Mouse (Mus musculus): ENCODE measurements around the gene Tmem179.

Gene Tmem179

DNA sequence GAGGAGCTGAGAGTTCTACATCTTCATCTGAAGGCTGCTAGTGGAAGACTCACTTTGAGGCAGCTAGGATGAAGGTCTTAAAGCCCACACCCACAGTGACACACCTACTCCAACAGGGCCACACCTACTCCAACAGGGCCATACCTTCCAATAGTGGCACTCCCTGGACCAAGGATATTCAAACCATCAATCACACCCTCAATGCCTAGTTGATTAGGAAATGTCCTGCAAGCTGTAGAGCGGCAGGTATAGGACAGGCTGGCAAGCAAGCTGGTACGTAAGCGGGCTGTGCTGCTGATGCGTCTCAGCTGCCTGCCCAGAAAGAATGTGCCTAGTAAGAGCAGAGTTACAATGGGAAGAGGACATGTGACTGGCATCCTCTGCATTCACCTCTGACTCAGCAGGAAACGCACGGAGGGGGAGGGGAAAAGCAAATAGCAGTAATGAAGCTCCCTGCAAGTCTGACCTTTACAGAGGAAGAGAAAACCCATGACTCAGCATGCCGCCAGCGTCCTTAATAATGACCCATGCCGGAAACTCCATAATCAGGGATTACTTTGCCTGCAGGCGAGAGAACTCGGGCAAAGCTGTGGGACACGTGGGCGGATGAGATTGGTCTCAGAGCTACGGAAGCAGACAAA lies at the start of gene Tmem179:
Gene Tmem179 (minus strand): TSS at position 51 of the 641 bp plus-strand sequence.
- DNase-seq (ENCODE audit: low spot score in 2 of 2) = no peak

DNA sequence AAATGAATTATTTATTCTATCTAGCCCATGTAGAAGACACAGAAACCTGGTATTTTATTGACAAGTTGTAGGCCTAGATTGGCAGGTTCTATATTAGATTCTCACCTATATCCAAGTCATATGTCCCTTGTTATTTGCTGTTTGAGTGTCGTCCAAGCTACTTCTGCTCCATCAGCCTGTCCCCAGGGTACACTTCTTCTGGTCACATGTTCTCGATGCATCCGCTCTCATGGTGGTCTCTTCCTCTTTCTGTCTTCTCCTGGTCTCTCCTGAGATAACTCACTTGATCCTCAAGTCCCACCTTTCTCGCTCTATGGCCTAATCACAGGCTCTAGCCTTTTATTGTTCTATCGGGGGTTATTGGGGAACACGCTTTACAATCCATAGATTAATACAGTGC lies 46.5 kb upstream of the Tmem179 start:
- DNase-seq (ENCODE audit: low spot score in 2 of 2) = peak in 1 of 2 experiments; percentile 39

DNA sequence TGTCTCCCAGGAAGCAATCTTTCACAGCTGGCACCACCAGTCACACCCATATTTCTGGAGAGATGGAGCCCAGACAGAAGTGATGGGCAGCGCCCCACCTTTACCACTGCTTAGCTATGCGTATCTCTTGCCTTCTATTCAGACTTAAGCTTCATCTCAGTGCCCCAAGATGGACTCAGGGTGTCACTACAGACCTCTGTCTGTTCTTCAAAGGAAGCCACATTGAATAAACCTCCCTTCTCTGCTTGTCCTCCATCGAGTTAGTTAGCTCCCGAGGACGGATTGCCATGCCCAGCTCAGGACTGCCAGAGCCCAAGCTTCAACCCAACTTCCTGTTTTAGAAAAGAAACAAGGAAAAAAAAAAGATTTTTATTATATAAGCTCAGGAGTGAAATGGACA lies 45.9 kb upstream of the Tmem179 start:
- DNase-seq (ENCODE audit: low spot score in 2 of 2) = no peak

DNA sequence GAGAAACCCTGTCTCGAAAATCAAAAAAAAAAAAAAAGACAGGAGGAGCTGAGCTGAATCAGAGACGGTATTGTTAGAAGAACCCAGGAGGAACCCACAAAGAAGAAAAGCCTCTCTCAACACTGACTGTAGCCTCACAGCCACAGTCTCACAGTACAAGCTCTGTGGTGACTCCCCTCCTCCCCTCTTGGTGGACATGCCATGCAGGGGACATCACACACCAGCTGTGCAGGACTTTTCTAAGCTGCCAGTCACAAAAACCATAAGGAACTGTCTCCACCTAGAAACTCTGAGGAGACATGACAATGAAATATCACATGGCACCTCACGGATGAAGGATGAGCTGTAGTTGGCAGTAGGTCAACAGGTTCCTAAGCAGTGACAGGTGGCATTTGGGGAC lies 44.6 kb upstream of the Tmem179 start:
- no peak for DNase-seq (ENCODE audit: low spot score in 2 of 2)

DNA sequence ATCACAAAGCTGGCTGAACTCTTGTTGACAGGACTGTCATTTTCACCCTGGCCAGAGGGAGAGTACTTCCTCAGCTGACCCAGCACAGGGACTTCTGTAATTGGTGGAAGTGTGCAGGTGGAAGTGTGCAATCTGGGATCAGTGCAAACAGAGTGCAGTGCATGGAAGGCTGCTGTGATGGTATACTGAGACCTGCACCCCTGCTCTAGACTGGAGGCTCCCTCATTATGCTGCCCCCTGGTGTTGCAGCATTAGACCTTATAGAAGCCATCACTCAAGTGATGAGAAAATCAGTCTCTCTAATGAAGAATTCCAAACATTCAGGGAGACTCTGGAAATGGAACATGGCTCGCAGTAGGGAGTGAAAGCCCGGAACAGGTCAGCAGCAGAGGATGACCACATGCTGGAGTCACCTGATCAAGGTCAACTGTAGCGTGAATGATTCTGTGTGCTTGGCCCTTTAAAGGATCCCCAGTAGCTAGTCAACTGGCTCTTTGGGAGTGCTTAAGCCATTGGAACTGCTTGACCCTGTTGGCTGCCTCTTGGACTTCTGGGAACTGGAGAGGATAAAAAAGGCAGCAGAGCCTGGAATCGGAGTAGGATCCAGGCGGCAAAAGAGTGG lies 43.7 kb upstream of the Tmem179 start:
- DNase-seq (ENCODE audit: low spot score in 2 of 2) = no peak

DNA sequence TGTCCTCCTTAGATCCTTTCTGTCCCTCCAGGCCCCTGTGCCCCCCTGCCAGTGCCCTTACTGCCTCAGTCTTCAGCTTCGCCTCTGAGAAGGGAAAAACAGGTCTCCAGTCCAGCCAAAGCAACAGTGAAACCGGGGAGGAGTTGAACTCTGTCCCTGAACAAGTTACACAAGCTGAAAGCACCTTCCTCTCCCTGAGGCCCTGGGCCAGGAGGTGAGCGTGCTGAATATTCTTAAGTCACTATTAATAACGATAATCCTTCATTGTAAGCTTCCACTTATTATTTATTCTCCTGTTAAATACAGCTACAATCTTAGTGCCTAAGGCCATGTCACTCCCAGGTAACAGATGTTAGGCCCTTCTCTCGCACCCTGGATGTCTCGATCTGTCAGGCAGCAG lies 43.1 kb upstream of the Tmem179 start:
- no peak for DNase-seq (ENCODE audit: low spot score in 2 of 2)

DNA sequence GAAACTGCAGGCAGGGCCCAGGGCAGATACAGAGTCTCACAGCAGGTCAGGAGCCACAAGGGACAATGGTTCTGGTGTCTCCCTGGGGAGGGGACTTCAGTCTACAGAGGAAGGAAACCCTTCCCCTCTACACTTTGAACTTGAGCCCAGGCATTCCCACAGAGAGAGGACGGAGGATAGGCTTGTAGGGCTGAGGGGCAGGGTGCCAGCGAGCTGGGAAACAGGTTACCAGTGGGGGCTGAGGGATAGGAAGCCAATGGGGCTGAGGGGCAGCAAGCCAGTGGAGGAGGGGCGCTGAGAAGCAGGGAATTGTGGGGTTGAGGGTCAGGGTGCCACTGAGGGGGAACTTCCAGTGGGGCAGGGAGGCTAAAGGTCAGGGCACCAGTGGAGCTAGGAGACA lies 42.7 kb upstream of the Tmem179 start:
- no peak for DNase-seq (ENCODE audit: low spot score in 2 of 2)

DNA sequence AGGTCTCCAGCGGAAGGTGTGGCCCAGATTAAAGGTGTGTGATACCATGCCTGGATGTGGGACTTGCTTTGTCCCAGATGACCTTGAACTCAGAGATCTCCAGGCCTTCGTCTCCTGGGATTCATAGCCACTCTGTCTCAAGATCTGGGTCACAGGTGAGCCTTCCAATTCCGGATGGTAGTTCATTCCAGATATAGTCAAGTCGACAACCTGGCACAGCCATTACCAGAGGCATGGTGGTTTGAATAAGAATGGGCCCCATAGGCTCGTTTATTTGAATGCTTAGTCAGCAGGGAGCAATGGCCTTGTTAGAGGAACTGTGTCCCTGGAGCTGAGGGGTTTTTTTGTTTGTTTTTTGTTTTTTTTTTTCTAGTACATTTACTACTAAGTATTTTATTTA lies 40.7 kb upstream of the Tmem179 start:
- DNase-seq (ENCODE audit: low spot score in 2 of 2) = no peak

DNA sequence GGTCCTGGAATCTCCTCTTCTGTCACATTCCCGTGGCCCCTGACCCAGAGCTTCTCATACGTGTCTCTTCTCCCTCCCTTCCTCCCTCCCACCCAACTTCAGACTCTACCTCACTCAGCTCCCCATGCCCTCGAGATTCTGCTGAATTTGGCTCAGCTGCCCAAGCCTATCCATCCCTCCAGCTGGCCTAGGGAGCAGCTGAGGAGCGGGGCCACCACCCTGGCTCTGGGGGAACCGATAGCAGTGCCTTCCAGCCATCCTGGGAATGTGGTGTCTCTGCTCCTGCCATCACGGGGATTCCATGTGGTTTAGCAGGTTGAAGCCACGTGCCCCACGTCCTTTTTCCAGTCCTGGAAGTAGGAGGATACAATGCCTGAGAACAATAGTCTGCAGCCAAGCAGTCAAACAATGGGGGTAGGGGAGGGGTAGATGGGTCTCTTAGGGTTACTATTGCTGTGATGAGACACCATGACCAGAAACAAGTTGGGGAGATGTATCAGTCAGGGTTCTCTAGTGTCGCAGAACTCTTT lies 40.0 kb upstream of the Tmem179 start:
- DNase-seq (ENCODE audit: low spot score in 2 of 2) = no peak

DNA sequence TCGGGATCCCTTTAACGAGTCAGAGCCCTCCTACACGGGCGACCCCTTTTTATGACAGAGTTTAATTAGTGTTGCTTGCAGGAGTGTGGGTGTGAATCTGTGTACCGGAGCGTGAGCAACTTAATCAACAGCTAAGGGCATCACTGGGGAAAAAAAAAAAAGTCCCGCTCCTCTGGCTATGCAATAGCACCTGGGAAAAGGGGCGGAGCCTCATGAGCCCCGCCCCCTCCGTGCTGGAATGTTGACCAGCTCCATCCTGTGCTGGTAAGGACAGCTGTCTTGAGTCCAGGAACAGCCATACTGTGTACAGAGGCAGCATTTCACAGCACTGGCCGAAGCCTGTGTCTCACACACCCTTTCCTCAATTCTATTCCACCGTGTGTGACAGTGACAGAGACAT lies 38.4 kb upstream of the Tmem179 start:
- no peak for DNase-seq (ENCODE audit: low spot score in 2 of 2)

DNA sequence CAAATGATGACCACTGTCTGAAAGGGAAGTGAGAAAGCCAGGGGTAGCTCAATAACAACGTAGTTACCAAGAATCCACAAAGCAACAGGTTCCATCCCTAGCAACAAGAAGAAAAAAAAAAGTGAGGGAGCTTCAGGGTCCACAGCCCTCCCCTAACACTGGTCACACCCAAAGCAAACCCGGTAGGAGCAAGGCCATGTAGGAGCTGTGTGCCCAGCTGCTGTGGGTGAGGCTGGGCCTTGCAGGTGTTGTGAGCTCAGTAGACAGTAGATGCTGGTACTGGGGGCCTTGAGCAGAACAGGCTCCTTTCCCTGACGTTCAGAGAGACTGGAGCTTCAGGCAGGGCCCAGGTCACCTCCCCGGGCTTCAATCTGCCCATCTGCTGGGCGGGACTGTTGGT lies 36.0 kb upstream of the Tmem179 start:
- DNase-seq (ENCODE audit: low spot score in 2 of 2) = no peak

DNA sequence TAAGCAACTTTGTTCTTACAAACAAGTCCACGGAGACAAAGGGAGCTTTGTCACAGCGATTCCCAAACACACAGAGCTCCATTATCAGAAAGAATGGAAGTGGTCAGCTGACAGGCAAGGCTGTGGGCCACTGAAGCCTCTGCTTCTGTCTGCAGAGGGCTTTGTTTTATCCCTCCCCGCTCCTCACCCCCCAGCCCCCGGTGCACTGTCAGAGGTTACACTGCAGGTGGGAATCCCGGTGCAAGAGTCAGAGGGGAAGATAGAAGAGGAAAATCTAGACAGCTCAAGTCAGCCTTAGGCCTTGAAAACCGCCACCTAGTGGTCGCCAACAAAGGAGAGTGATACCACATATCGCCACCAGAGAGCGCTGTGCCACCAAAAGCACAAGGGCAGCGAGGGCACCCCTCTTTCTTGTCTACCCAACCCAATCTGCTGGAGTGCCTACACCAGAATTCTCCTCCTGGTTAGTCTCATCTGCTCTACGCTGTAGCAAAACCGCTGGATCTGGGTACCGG lies 35.4 kb upstream of the Tmem179 start:
- peak; percentile 84 to 89 for DNase-seq (ENCODE audit: low spot score in 2 of 2)

DNA sequence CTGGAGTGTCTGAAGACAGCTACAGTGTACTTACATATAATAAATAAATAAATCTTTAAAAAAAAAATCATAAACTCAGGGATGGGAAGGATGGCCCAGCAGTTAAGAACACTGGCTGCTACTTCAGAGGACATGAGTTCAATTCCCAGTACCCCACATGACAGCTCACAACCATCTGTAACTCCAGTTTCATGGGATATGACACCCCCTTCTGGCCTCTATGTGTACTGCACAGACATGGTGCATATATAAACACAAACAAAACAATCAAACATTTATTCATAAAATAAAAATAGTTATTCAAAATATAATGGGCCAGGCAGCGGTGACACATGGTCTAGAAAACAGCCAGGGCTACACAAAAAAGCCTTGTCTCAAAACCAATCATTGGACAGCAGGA lies 32.7 kb upstream of the Tmem179 start:
- no peak for DNase-seq (ENCODE audit: low spot score in 2 of 2)

DNA sequence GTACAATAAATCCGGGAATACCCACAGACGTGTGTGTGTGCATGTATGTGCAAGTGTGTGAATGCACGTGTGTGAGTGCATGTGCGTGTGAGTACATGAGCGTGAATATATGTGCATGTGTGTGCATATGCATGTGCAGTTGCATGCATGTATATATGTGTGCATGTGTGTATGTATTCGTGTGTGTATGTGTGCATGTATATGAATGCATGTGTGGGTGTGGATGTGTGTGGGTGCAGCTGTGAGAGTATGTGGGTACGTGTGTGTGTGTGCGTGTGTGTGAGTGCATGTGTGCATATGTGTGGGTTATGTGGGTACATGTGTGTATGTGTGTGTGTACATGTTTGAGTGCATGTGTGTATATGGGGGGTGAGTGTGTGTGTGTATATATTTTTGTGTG lies 29.6 kb upstream of the Tmem179 start:
- no peak for DNase-seq (ENCODE audit: low spot score in 2 of 2)

DNA sequence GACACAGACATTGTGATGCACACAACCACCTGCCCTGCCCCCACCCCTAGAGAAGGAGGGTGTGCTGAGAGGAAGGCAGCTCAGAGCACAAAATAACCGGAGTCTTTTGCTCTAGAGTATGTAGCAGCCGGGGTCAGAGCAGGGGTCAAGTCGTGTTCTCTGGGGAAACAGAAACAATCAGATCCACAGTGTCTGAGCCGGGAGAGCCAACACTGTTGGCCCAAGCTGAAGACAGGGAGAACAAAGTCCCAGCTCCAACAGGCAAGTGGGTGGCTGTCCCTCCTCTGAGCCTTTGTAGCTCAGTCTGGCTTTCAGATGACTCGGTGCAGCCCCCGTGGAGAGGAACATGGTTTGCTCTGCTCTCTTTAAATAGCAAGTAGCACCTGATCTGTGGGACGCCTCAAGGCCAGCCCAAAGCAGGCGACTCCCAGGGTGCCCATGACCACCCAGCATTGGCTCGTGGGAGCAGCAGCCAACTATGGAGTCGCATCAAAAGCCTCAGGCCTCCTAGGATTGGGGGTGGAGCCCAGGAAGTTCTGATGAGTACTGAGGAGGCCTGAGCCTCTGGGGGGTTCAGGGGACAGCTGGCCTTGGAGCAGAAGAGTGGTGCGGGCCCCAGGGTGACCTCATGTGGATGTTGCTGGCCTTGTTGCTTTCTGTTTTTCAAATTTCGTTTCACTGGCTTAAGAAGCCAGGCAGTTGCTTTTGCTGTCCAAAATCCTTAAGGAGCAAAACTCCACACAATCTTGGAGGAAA lies 28.6 kb upstream of the Tmem179 start:
- no peak for DNase-seq (ENCODE audit: low spot score in 2 of 2)

DNA sequence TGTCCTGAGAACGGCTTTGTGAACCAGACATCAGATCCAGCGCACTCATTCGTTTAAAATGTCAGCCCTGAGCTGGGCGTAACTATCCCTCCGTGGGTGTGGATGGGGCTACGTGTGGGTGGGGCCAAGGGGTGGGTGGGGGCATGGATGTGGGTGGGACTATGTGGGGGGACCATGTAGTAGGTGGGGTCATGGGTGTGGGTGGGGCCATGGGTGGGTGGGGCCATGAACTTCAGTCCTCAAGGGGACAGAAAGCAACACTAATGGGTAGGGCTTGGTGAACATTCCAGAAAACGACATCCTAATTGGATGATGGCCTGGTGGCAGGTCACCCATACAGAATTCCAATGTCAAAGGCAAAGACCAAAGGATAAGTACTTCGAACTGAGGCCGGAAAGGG lies 27.4 kb upstream of the Tmem179 start:
- DNase-seq (ENCODE audit: low spot score in 2 of 2) = no peak

DNA sequence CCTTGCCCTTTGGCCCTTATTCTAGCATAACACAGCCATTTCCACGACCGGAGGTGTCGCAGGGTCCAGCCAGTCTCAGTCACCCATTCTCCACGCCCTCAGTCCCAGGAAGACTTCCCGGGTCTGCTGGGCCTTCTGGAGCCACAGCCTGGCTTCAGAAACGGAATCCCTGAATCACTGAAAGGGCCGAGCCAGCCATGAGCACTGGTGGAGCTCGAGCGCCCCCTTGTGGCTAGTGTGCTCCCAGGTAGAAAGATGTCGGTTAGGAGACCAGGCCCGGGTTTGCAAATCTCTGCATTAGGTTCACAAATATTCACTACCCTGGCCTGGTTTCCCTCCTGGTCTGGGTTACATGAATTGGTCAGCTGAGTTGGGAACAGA lies 26.4 kb upstream of the Tmem179 start:
- peak; percentile 57 to 78 for DNase-seq (ENCODE audit: low spot score in 2 of 2)

DNA sequence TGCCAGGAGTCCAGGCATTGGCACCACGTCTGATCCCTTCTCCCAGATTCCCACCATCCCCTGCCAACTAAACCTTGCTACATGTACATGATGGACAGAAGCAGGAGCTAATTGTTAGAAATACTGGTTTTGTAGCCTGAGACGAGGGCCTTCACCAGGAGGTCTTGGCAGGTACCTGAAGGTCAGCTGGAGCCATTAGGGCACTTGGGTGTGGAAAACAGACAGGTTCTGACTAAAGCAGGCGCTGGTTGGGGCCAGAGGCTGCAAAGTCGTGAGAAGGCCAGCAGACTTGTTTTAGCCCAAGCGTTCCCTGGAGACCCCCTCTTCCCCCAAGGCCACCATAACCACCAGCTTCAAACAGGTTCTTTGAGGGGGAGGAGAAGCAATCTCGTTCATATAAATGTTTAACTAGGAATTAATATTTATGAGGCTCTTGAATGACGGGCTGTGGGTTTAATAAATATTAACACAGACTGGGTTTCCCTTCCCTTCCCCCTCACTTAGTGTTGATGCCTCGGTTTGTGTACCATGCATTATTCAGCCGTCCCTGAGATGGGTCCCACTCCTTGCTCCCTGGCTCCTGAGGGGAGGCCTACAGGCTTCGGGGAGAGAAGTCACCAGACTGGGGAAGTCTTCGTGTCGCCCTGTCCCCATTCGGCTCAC lies 25.8 kb upstream of the Tmem179 start:
- no peak for DNase-seq (ENCODE audit: low spot score in 2 of 2)

DNA sequence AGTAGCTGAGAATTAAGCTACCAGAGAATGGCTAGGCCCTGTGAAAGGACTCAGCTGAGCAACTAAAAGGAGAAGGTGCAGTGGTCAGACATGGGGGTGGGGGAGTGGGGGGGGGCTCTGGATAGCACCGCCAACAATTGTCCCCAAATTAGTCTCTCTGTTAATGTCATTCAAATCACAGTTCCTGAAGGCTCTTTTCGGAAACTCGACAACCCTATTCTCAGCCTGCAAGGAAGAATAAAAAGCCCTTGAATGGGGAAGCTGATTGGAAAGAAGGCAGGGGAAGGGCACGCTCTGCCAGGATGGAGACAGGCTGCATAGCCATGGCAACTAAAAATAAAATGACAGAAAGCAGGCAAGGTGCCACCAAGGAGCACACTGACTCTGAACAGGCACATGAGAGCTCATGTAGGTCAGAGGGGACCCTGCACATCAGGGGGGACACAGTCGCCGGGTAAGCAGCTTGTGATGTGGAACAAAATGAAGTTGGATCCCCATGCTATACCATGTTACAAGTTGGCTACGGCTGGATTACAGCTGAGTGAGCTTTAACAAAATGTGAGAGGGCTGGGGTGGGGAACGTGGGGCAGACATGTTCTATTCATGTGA lies 25.0 kb upstream of the Tmem179 start:
- DNase-seq (ENCODE audit: low spot score in 2 of 2) = no peak

DNA sequence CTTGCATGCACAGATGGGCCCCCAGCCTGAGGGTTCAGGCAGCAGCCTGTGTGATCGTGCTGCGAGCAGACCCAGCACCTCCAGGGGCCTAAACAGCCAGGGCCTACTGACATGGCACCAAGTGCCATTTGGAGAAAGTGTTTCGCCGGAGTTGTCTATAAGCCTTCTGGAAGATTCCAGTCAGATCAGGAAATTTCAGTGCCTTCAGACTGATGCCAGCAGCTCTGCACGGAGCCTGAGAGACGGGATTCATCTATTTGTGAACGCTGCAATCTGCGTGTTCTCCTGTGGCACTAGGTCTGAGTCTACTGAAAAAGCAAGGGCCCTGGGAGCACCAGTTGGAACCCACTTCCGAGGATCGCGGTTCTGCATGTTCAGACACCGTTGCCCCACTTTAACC lies 23.8 kb upstream of the Tmem179 start:
- no peak for DNase-seq (ENCODE audit: low spot score in 2 of 2)

DNA sequence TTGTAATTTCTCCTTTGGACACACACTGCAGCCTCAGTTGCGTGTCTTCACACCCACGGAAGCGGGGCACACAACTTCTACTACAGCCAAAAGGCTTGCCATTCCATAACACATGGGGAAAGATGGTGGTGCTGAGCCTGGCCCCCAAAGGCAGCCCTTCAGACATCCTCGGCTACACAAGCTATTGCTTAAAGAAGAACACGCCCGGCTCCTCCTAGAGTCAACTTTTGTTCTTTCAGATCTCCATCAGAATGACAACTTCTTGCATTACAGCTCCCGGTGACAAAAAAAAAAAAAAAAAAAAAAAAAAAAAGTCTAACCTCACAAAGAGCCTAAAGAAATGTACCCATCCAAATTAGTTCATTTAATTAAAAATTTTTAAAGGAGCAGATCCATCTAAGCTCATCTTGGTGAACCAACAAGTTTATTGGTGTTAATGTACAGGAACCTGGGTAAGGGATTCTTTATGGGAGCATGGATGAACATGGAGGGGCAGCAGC lies 23.0 kb upstream of the Tmem179 start:
- DNase-seq (ENCODE audit: low spot score in 2 of 2) = no peak

DNA sequence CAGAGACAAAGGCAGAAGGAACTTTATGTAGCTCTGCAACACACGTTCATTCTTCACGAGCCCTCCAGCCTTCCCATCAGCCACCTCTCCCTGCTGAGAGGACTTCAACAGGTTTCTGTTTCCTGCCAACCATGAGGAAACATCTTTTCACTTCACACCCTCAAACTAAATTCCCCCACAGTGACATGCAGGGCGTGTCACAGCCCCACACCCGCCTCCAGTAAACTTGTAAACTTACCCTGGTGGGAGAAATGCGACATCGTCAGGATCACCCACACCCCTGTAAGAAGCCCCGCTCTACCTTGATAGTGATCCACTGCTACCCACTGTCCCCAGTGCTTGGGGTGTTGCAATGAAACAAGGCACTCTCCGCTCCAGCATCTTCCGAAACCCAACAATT lies 21.8 kb upstream of the Tmem179 start:
- no peak for DNase-seq (ENCODE audit: low spot score in 2 of 2)

Data from natural killer cell, adult 2 months (primary cell).